Mouse (Mus musculus) heart, adult 2 months (tissue): ENCODE results near the gene Gm15557.

Source experiments
- CTCF ChIP-seq: fragments of 200-600 bp; IDR thresholded peaks from 2 replicates; pipeline ENCODE4 v1.8.1; 2022; ENCODE audit warnings: antibody characterized with exemption, mild to moderate bottlenecking, moderate library complexity
- EP300 ChIP-seq: fragments of 200-500 bp; IDR thresholded peaks from 2 replicates; pipeline ENCODE4 v1.6.1; 2011; ENCODE audit warnings: low read depth, low read length, control low read depth; ENCODE audit not compliant: insufficient read depth

- no peak for TF ChIP-seq EP300
- TF ChIP-seq CTCF, result no peak
These were observed 21.3 kb downstream of the Gm15557 start for GRCm38 (mm10) chr2:155961862-155962261.
